ENCODE assay signal across 14 mouse cellular contexts in the genomic region with DNA sequence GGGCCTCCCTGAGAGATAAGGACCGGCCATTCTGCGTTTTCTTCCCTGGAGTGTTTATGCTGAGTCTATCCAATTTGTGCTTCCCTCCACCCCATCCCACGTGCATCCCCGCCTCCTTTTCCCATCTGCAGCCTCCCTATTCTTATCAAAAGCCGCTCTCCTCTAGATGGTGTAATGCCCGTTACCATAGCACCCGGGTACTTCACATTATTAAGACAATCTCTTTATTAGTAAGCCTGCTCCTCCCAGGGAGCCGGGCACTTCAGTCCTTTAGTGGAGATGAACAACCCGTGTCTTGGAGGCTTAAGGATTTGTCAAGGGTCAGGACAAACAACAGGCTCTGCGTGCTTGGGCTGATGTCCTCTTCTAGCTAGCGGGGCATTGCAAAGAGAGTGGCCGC. TPM values are rescaled to one million over a fixed set of nuclear protein-coding genes. Genes with fewer than 3 reads are reported as not detected.
DNase-seq lines count a peak whose midpoint lies in the region; ATAC-seq lines count a peak whose summit lies in the region.
"Had no signal": no experiment of that assay in that cellular context is flagged by ENCODE, and none has a peak within 500 bp of the region (broad histone marks: within the 10 kb centered on the region; RNA-seq: fewer than 3 reads in every experiment).

No protein-coding gene starts in this region.

- DNase-seq in lung, postnatal 36 days, result no peak
- peak; percentile 51 for DNase-seq in midbrain, embryonic 10.5 days (ENCODE audit: low spot score)
- DNase-seq in retina, postnatal 7 days (ENCODE audit: low read depth, low spot score), result peak; percentile 31
- DNase-seq in T-cell, adult 2 months (ENCODE audit: low spot score), result no peak
- DNase-seq in left cerebral cortex, postnatal 10 days (ENCODE audit: extremely low spot score in 1 of 2, low spot score in 2 of 2), result no peak
- DNase-seq: adrenal gland, postnatal 10 days; cerebellum, adult 2 months; kidney, postnatal 4 days; right cerebral cortex, postnatal 25 days had no signal

- no peaks in the 10 kb centered on the region for H3K36me3 ChIP-seq in lung, embryonic 15.5 days
- H3K36me3 ChIP-seq in forebrain, embryonic 13.5 days (ENCODE audit: poor library complexity, severe bottlenecking), result no peaks in the 10 kb centered on the region
- no peaks in the 10 kb centered on the region for H3K36me3 ChIP-seq in midbrain, embryonic 10.5 days
- H3K36me3 ChIP-seq: embryonic facial prominence, embryonic 13.5 days had no signal

- H3K4me2 ChIP-seq in lung, embryonic 15.5 days, result no peak overlapping the region
- peak overlapping the region; percentile 35 for H3K4me2 ChIP-seq in forebrain, embryonic 13.5 days
- H3K4me2 ChIP-seq: embryonic facial prominence, embryonic 13.5 days; heart, embryonic 11.5 days had no signal

- 30% methylated on average over 12 of the region's 12 CpGs for WGBS in lung, embryonic 15.5 days
- 12% methylated on average over 12 of the region's 12 CpGs for WGBS in forebrain, embryonic 13.5 days
- WGBS in midbrain, embryonic 10.5 days, result 20% methylated on average over 12 of the region's 12 CpGs

- peak; percentile 35; the same call in 1 of the 2 replicates for ATAC-seq in lung, embryonic 15.5 days (ENCODE audit: borderline replicate concordance, extremely low read depth, low FRiP score, low TSS enrichment)
- ATAC-seq in forebrain, embryonic 13.5 days, result peak; percentile 88

- H3K27ac ChIP-seq in lung, embryonic 15.5 days, result no peak overlapping the region
- H3K27ac ChIP-seq in forebrain, embryonic 13.5 days, result no peak overlapping the region; the same call in 1 of the 2 replicates
- no peak overlapping the region for H3K27ac ChIP-seq in midbrain, embryonic 10.5 days (replicated peaks)
- H3K27ac ChIP-seq: embryonic facial prominence, embryonic 13.5 days; macrophage had no signal

- no peaks in the 10 kb centered on the region for H3K9me3 ChIP-seq in lung, embryonic 15.5 days
- H3K9me3 ChIP-seq in forebrain, embryonic 13.5 days (replicated peaks), result no peaks in the 10 kb centered on the region
- no peaks in the 10 kb centered on the region for H3K9me3 ChIP-seq in midbrain, embryonic 10.5 days (replicated peaks)
- H3K9me3 ChIP-seq: embryonic facial prominence, embryonic 13.5 days had no signal

- H3K27me3 ChIP-seq in lung, embryonic 15.5 days, result peaks cover 19% of the 10 kb centered on the region
- H3K27me3 ChIP-seq in forebrain, embryonic 13.5 days, result no peaks in the 10 kb centered on the region
- H3K27me3 ChIP-seq in midbrain, embryonic 10.5 days (ENCODE audit: low read depth, poor library complexity, severe bottlenecking), result peaks cover 91% of the 10 kb centered on the region
- H3K27me3 ChIP-seq: embryonic facial prominence, embryonic 13.5 days had no signal

- no peaks in the 10 kb centered on the region for H3K4me1 ChIP-seq in lung, embryonic 15.5 days
- peaks cover 16% of the 10 kb centered on the region for H3K4me1 ChIP-seq in forebrain, embryonic 13.5 days
- peaks cover 24% of the 10 kb centered on the region for H3K4me1 ChIP-seq in midbrain, embryonic 10.5 days

- H3K9ac ChIP-seq in lung, embryonic 15.5 days, result no peak overlapping the region
- no peak overlapping the region for H3K9ac ChIP-seq in forebrain, embryonic 13.5 days
- H3K9ac ChIP-seq: embryonic facial prominence, embryonic 13.5 days had no signal

- H3K4me3 ChIP-seq in lung, embryonic 15.5 days, result no peak overlapping the region
- no peak overlapping the region for H3K4me3 ChIP-seq in forebrain, embryonic 13.5 days
- peak overlapping the region; percentile 20; the same call in 1 of the 2 replicates for H3K4me3 ChIP-seq in midbrain, embryonic 10.5 days
- H3K4me3 ChIP-seq: embryonic facial prominence, embryonic 13.5 days had no signal

- intact Hi-C loops in left cerebral cortex, postnatal 10 days (cut with DNase I), result no loop called here

RNA-seq across cellular contexts. Expression of a gene that starts 14.3 kb away (rescaled TPM):
- 0.37 and 0.57 TPM in 2 replicates for polyA plus RNA-seq in lung, embryonic 15.5 days (2015; fragmentation: Nextera tagmentation; extraction: Ambion mirVana)
- 5.6 and 13.4 TPM in 2 replicates for polyA plus RNA-seq in forebrain, embryonic 13.5 days (2015; fragmentation: Nextera tagmentation; extraction: Ambion mirVana)
- 2.2 and 3.2 TPM in 2 replicates for polyA plus RNA-seq in midbrain, embryonic 10.5 days (2016; fragmentation: Nextera tagmentation; extraction: Ambion mirVana)
- 10 to 100 TPM in 1 of 2 experiments, 1 to 10 TPM in 1; 5.9 to 12.4 TPM for total RNA-seq in left cerebral cortex, postnatal 10 days (2021)
- polyA plus RNA-seq: macrophage had no signal

Comparison
In these comparisons a context has a peak if more than half of its experiments do, and no peak if none do; other contexts are left out.
1. DNase-seq: peak in midbrain, embryonic 10.5 days (single experiment) and retina, postnatal 7 days (single experiment); none in lung, postnatal 36 days (single experiment), T-cell, adult 2 months (single experiment) and left cerebral cortex, postnatal 10 days (0 of 2).